Mouse (Mus musculus) lung, adult 2 months (tissue): ENCODE data around the gene Msmo1.

Source experiments
- CTCF ChIP-seq: fragments of 200-500 bp; IDR thresholded peaks from 2 replicates; pipeline ENCODE4 v1.5.1; 2011; ENCODE audit warnings: mild to moderate bottlenecking, low read length, control low read depth; ENCODE audit not compliant: insufficient read depth
- POLR2A ChIP-seq: fragments of 200-500 bp; IDR thresholded peaks from 2 replicates; pipeline ENCODE4 v1.6.1; 2011; ENCODE audit warnings: low read depth, mild to moderate bottlenecking, control low read depth, low read length, borderline replicate concordance; ENCODE audit errors: extremely low read depth

- no peak for TF ChIP-seq CTCF
- no peak for TF ChIP-seq POLR2A
Observed at GRCm38 (mm10) chr8:64762751-64763150, 29.2 kb upstream of the Msmo1 start.
